Mouse (Mus musculus): Measurements from ENCODE around the gene Isoc2b. TPM values are rescaled to one million over a fixed set of nuclear protein-coding genes. Genes with fewer than 3 reads are reported as not detected.

The Isoc2b gene
- total and polyA plus RNA-seq, 3 experiments: 3.9 to 19.5 (median 10.0) TPM

- dilution Hi-C loops (cut with MboI; ENCODE audit: extremely low pct_ligation_motif_present, extremely low pct_unique_long_range_greater_than_20kb, low sequenced_read_pairs): no loop called here
- Histone ChIP-seq H3K27me3 (replicated peaks) (no peaks in the 10 kb centered on the region), H3K4me1 (ENCODE audit: control insufficient read depth in 1 of 2, insufficient read depth in 2 of 2) (peaks cover 6 to 14% of the 10 kb centered on the region in 2 experiments), H3K4me2 (ENCODE audit: insufficient read depth, low read depth, poor library complexity, severe bottlenecking) (peak within 1 kb of the TSS; percentile 99), H3K36me3 (replicated peaks in 1 of 2; ENCODE audit: control insufficient read depth in 1 of 2, insufficient read depth in 1 of 2, low read length in 1 of 2) (peaks cover 0 to under 1% of the 10 kb centered on the region in 2 experiments), H3K9ac (ENCODE audit: insufficient read depth, low read depth) (peak within 1 kb of the TSS; percentile 73), H3K79me2 (replicated peaks; ENCODE audit: control insufficient read depth, extremely low read depth, insufficient read depth, poor library complexity, severe bottlenecking) (no peaks in the 10 kb centered on the region), H3K4me3 (replicated peaks in 1 of 3; ENCODE audit: low read depth in 2 of 3, low read length in 2 of 3, poor library complexity in 1 of 3) (peak within 1 kb of the TSS; percentile 66 to 85 (median 78)), H3K9me3 (replicated peaks; ENCODE audit: low read length) (peaks cover under 1% of the 10 kb centered on the region), H3K27ac (ENCODE audit: insufficient read depth, low read depth) (no peak within 1 kb of the TSS)
- peak; percentile 96 for DNase-seq (ENCODE audit: extremely low read depth)
- in situ Hi-C loops (cut with MboI; ENCODE audit: low pct_ligation_motif_present, low pct_unique_long_range_greater_than_20kb, low sequenced_read_pairs): no loop called here
- TF ChIP-seq CHD2 (IDR thresholded peaks at IDR 0.05; ENCODE audit: low read length) (peak; percentile 94), MAZ (IDR thresholded peaks at IDR 0.05; ENCODE audit: low read depth, low read length) (no peak), RCOR1 (conservative IDR thresholded peaks at IDR 0.05; ENCODE audit: low read depth, low read length) (no peak), IRF4 (IDR thresholded peaks at IDR 0.05; ENCODE audit: low read depth, low read length) (no peak), NRF1 (IDR thresholded peaks at IDR 0.05; ENCODE audit: low read depth, low read length) (no peak), CHD1 (IDR thresholded peaks at IDR 0.05; ENCODE audit: low read depth, low read length) (no peak), TBP (conservative IDR thresholded peaks at IDR 0.05; ENCODE audit: low read depth, low read length) (peak; percentile 90), ZC3H11A (IDR thresholded peaks at IDR 0.05; ENCODE audit: low read depth, low read length) (no peak), KAT2A (IDR thresholded peaks at IDR 0.05; ENCODE audit: insufficient replicate concordance, low read length) (no peak), MEF2A (IDR thresholded peaks at IDR 0.05; ENCODE audit: borderline replicate concordance, low read depth, low read length) (peak; percentile 7; the same call in 1 of the 2 replicates), RAD21 (IDR thresholded peaks at IDR 0.05; ENCODE audit: low read depth, low read length) (no peak), USF2 (conservative IDR thresholded peaks at IDR 0.05; ENCODE audit: low read depth, low read length) (no peak; the same call in 1 of the 2 replicates), ZNF384 (IDR thresholded peaks at IDR 0.05; ENCODE audit: low read depth, low read length) (no peak), ETS1 (conservative IDR thresholded peaks at IDR 0.05; ENCODE audit: low read depth, low read length) (no peak), POLR2AphosphoS2 (IDR thresholded peaks at IDR 0.05; ENCODE audit: low read depth, low read length) (no peak), ZKSCAN1 (IDR thresholded peaks at IDR 0.05; ENCODE audit: borderline replicate concordance, low read depth, low read length) (no peak), SMC3 (IDR thresholded peaks at IDR 0.05; ENCODE audit: low read depth, low read length) (no peak), MAX (IDR thresholded peaks at IDR 0.05; ENCODE audit: low read length) (peak; percentile 75; the same call in 1 of the 2 replicates), PAX5 (IDR thresholded peaks at IDR 0.05; ENCODE audit: low read length) (no peak), CTCF (conservative IDR thresholded peaks at IDR 0.05 in 1 of 2, IDR thresholded peaks at IDR 0.05 in 1 of 2; ENCODE audit: low read depth in 2 of 2, low read length in 2 of 2) (no peak), POLR2A (IDR thresholded peaks at IDR 0.05; ENCODE audit: low read depth, low read length) (peak; percentile 95), NELFE (IDR thresholded peaks at IDR 0.05; ENCODE audit: low read depth, low read length) (peak; percentile 80), MYC (IDR thresholded peaks at IDR 0.05; ENCODE audit: low read depth, low read length) (peak; percentile 58), ZMIZ1 (IDR thresholded peaks at IDR 0.05; ENCODE audit: low read depth, low read length) (peak; percentile 54), MXI1 (IDR thresholded peaks at IDR 0.05; ENCODE audit: low read depth, low read length) (peak; percentile 90; the same call in 1 of the 2 replicates), TCF12 (IDR thresholded peaks at IDR 0.05; ENCODE audit: low read depth, low read length) (peak; percentile 84), GABPA (IDR thresholded peaks at IDR 0.05; ENCODE audit: insufficient replicate concordance, low read depth, low read length) (no peak), SIN3A (IDR thresholded peaks at IDR 0.05; ENCODE audit: low read length) (peak; percentile 72), JUND (conservative IDR thresholded peaks at IDR 0.05; ENCODE audit: low read depth, low read length) (no peak), UBTF (IDR thresholded peaks at IDR 0.05; ENCODE audit: low read depth, low read length) (no peak), HCFC1 (IDR thresholded peaks at IDR 0.05; ENCODE audit: low read depth, low read length) (peak; percentile 24; the same call in 1 of the 2 replicates), BHLHE40 (IDR thresholded peaks at IDR 0.05; ENCODE audit: low read depth, low read length) (no peak), ELF1 (IDR thresholded peaks at IDR 0.05; ENCODE audit: low read depth, low read length) (peak; percentile 81), USF1 (IDR thresholded peaks at IDR 0.05; ENCODE audit: low read depth, low read length) (peak; percentile 46), JUN (IDR thresholded peaks at IDR 0.05; ENCODE audit: insufficient read depth, low read depth, low read length) (no peak), EP300 (IDR thresholded peaks at IDR 0.05; ENCODE audit: low read length) (no peak), MAFK (IDR thresholded peaks at IDR 0.05; ENCODE audit: insufficient replicate concordance, low read length) (no peak), E2F4 (IDR thresholded peaks at IDR 0.05; ENCODE audit: insufficient replicate concordance, low read depth, low read length) (no peak)
Measured at GRCm38 (mm10) chr7:4876753-4877221, 6.7 kb upstream of the Isoc2b start, which contains the start of gene Isoc2a. Isoc2a (plus strand) TSS chr7:4877153.

Measured in CH12.LX (cell line).